12 mouse cellular contexts compared by ENCODE assay signal in the genomic region with DNA sequence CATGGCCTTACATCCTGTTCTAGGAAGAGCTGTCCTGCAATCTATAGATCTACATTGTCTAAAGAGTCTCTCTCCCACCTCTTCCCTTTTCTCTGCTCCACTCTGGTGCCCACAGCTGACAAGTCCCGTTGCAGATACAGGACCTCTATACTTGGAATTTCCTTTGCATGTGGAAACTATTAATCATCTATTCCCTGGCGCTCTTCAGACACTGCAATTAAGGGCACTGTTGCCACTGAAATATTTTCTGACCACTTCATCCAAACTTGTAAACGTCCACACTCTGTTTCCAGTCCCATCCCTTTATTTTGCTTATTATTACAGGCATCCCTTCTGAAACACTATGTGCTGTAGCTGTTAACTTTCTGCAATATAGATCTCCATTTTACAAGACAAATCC. TPM values are rescaled to one million over a fixed set of nuclear protein-coding genes. Genes with fewer than 3 reads are reported as not detected.
"Had no signal": no experiment of that assay in that cellular context is flagged by ENCODE, and none has a peak within 500 bp of the region (broad histone marks: within the 10 kb centered on the region; RNA-seq: fewer than 3 reads in every experiment).

No protein-coding gene starts in this region.

- DNase-seq: kidney, adult 8-10 months; kidney, postnatal 25 days; left cerebral cortex, postnatal 4 days; lung, adult 18-20 months; retina, postnatal 1 day; thymus, postnatal 4 days had no signal

- H3K36me3 ChIP-seq: limb, embryonic 13.5 days; midbrain, embryonic 12.5 days; stomach, embryonic 15.5 days had no signal

- H3K27ac ChIP-seq: limb, embryonic 13.5 days; liver, embryonic 14.5 days; midbrain, embryonic 12.5 days had no signal

- H3K4me2 ChIP-seq: limb, embryonic 13.5 days; midbrain, embryonic 12.5 days; stomach, embryonic 15.5 days had no signal

- ATAC-seq: midbrain, embryonic 16.5 days had no signal

- H3K9ac ChIP-seq: limb, embryonic 13.5 days; liver, embryonic 14.5 days; midbrain, embryonic 12.5 days; stomach, embryonic 15.5 days had no signal

- H3K9me3 ChIP-seq: limb, embryonic 13.5 days; midbrain, embryonic 12.5 days; stomach, embryonic 15.5 days had no signal

- H3K27me3 ChIP-seq: limb, embryonic 13.5 days; midbrain, embryonic 12.5 days; stomach, embryonic 15.5 days had no signal

- H3K4me3 ChIP-seq: limb, embryonic 13.5 days; midbrain, embryonic 12.5 days; stomach, embryonic 15.5 days had no signal

RNA-seq across cellular contexts. Expression of a gene that starts 31.9 kb away (rescaled TPM):
- total RNA-seq: megakaryocyte-erythroid progenitor cell, adult 5-6 weeks had no signal
